Mouse (Mus musculus): ENCODE measurements around the gene Lcn12. TPM values are rescaled to one million over a fixed set of nuclear protein-coding genes. Genes with fewer than 3 reads are reported as not detected.

Lcn12 gene
- total and polyA plus RNA-seq, 2 experiments = 0.27 TPM; not detected in 1

DNA sequence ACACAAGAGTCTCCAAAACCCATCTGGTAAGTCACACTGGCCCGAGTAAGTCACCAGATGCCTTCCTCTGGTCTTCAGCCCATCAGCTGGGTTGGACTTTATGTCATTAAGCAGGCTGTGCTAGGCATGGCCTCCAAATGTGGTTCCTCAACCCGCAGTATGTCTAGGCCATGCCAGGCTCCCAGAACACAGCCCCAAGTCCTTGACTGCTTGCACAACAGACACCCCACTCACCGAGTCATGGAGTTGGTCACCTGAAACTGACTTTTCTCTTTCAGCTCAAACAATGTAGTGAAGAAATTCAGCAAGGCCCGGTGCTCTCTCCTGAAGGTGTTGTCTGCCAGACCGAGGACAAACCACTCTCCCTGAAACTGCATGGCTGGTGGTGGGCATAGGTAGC lies 723 bp downstream of the Lcn12 start:
- Histone ChIP-seq H3K36me3 (ENCODE audit: control insufficient read depth, insufficient read depth, low read length) (no peaks in the 10 kb centered on the region), H3K4me1 (ENCODE audit: control insufficient read depth, insufficient read depth, low read length) (no peaks in the 10 kb centered on the region), H3K79me2 (ENCODE audit: control insufficient read depth, insufficient read depth, low read length) (no peaks in the 10 kb centered on the region), H3K27ac (replicated peaks; ENCODE audit: insufficient read depth, low read depth, low read length) (no peak overlapping the region), H3K4me3 (ENCODE audit: insufficient read depth, low read depth, low read length) (no peak overlapping the region), H3K27me3 (ENCODE audit: control insufficient read depth, insufficient read depth, low read length) (no peaks in the 10 kb centered on the region), H3K9ac (ENCODE audit: low read depth, low read length) (no peak overlapping the region)
- no peak for TF ChIP-seq CTCF (IDR thresholded peaks at IDR 0.05; ENCODE audit: low read depth, low read length)
- no peak for TF ChIP-seq POLR2A (IDR thresholded peaks at IDR 0.05; ENCODE audit: extremely low read depth, insufficient read depth, low read length)
- DNase-seq (ENCODE audit: extremely low read depth, low read depth, low spot score) = no peak
- 76% methylated on average over 5 of the region's 5 CpGs for WGBS

DNA sequence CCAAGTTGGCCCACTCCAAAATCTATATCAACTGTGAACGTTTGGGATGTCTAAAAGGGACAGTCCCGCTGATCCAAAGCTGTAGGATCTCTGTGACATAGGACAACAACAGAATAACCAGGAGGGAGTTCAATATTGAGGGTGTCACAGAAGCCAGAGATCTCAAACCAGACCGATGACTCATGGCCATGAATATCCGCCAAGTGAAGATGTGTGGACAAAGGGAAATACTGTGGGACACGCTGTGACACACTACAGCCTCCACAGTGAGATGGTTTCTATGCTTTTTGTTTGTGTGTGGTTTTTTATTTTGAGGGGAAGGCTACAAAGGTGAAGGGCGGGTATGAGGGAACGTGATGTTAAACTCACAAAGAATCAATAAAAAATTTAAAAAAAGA lies 5.0 kb downstream of the Lcn12 start:
- H3K4me3 ChIP-seq (ENCODE audit: insufficient read depth, low read depth, low read length) = no peak overlapping the region
- H3K27ac ChIP-seq (replicated peaks; ENCODE audit: insufficient read depth, low read depth, low read length) = no peak overlapping the region
- H3K79me2 ChIP-seq (ENCODE audit: control insufficient read depth, insufficient read depth, low read length) = no peaks in the 10 kb centered on the region
- H3K27me3 ChIP-seq (ENCODE audit: control insufficient read depth, insufficient read depth, low read length) = no peaks in the 10 kb centered on the region
- WGBS = 65% methylated on average over 7 of the region's 7 CpGs
- TF ChIP-seq CTCF (IDR thresholded peaks at IDR 0.05; ENCODE audit: low read depth, low read length) (no peak), POLR2A (IDR thresholded peaks at IDR 0.05; ENCODE audit: extremely low read depth, insufficient read depth, low read length) (no peak)
- DNase-seq (ENCODE audit: extremely low read depth, low read depth, low spot score) = no peak
- peaks cover 6% of the 10 kb centered on the region for H3K4me1 ChIP-seq (ENCODE audit: control insufficient read depth, insufficient read depth, low read length)
- no peak overlapping the region for H3K9ac ChIP-seq (ENCODE audit: low read depth, low read length)
- no peaks in the 10 kb centered on the region for H3K36me3 ChIP-seq (ENCODE audit: control insufficient read depth, insufficient read depth, low read length)

DNA sequence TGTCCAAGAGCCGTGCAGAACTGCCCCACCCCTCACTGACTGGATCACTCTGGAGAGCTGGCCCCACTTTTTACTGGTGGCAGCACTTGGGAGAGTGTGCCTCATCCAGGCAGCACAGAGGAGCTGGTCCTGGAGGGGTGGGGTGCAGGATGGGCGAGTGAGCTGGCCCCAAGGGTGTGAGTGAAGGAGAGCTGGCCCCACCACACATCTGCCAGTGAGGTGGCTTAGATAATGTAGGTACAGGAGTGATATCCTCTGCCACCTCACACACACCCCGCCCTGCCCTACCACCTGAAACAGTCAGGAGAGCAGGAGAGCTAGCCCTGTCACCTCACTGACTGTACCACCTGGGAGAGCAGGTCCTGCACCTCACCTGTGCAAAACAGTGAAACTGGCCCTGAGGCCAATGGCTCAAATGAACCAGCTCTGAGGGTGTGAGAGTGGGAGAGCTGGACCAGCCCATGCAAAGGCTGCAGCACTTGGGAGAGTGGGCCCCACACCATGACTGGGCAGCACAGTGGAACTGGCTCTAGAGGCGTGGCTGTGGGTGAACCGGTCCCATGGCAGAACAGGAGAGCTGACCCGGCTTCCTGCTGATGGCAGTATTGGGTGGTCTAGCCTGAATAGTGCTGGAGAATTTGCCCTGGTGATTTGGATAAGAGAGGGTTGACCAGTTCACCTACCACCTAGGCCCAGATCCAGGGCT lies 5.6 kb downstream of the Lcn12 start:
- Histone ChIP-seq H3K79me2 (ENCODE audit: control insufficient read depth, insufficient read depth, low read length) (no peaks in the 10 kb centered on the region), H3K27me3 (ENCODE audit: control insufficient read depth, insufficient read depth, low read length) (no peaks in the 10 kb centered on the region), H3K4me1 (ENCODE audit: control insufficient read depth, insufficient read depth, low read length) (peaks cover 6% of the 10 kb centered on the region), H3K36me3 (ENCODE audit: control insufficient read depth, insufficient read depth, low read length) (no peaks in the 10 kb centered on the region), H3K4me3 (ENCODE audit: insufficient read depth, low read depth, low read length) (no peak overlapping the region), H3K9ac (ENCODE audit: low read depth, low read length) (no peak overlapping the region), H3K27ac (replicated peaks; ENCODE audit: insufficient read depth, low read depth, low read length) (no peak overlapping the region)
- TF ChIP-seq CTCF (IDR thresholded peaks at IDR 0.05; ENCODE audit: low read depth, low read length) (no peak), POLR2A (IDR thresholded peaks at IDR 0.05; ENCODE audit: extremely low read depth, insufficient read depth, low read length) (no peak)
- no peak for DNase-seq (ENCODE audit: extremely low read depth, low read depth, low spot score)
- WGBS = 86% methylated on average over 6 of the region's 6 CpGs

DNA sequence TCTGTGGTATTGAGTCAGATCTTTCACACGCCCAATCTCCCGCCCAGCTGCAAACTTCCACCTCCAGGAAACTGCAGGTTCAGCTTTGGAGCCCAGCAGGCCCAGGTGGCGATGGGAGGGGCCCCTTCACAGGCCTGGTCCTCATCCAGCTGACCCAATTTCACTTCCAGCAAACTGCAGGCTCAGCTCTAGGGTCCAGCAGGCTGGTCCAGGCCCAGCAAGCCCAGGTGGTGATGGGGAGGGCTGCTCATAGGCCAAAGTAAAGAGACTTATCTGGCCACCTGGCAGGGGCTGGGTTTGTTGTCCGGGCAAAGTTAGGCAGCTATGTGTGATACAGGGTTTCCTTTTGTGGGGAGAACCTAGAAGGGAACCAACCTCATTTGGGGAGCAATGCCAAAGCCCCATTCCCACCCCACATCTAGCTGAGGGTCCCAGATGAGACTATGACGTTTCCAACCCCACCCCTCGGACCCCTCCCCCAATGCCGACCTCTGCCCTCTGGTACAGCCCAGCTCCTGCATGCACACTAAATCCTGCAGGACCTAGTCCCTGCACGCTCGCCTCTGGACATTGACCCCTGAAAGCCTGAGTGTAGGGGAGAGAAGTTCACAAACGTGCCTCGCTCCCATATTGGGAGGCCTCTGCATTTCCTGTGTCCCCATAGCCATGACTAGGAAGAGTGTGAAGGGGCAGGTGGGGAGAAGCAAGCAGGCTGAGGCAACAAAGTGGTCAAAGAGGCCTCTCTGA lies 8.6 kb downstream of the Lcn12 start:
- H3K4me1 ChIP-seq (ENCODE audit: control insufficient read depth, insufficient read depth, low read length) = peaks cover 6% of the 10 kb centered on the region
- peak overlapping the region; percentile 41 for H3K27ac ChIP-seq (replicated peaks; ENCODE audit: insufficient read depth, low read depth, low read length)
- H3K36me3 ChIP-seq (ENCODE audit: control insufficient read depth, insufficient read depth, low read length) = no peaks in the 10 kb centered on the region
- peak; percentile 92 for DNase-seq (ENCODE audit: extremely low read depth, low read depth, low spot score)
- H3K27me3 ChIP-seq (ENCODE audit: control insufficient read depth, insufficient read depth, low read length) = no peaks in the 10 kb centered on the region
- no peak overlapping the region for H3K4me3 ChIP-seq (ENCODE audit: insufficient read depth, low read depth, low read length)
- no peaks in the 10 kb centered on the region for H3K79me2 ChIP-seq (ENCODE audit: control insufficient read depth, insufficient read depth, low read length)
- no peak for TF ChIP-seq POLR2A (IDR thresholded peaks at IDR 0.05; ENCODE audit: extremely low read depth, insufficient read depth, low read length)
- no peak for TF ChIP-seq CTCF (IDR thresholded peaks at IDR 0.05; ENCODE audit: low read depth, low read length)
- 20% methylated on average over 11 of the region's 11 CpGs for WGBS
- no peak overlapping the region for H3K9ac ChIP-seq (ENCODE audit: low read depth, low read length)

DNA sequence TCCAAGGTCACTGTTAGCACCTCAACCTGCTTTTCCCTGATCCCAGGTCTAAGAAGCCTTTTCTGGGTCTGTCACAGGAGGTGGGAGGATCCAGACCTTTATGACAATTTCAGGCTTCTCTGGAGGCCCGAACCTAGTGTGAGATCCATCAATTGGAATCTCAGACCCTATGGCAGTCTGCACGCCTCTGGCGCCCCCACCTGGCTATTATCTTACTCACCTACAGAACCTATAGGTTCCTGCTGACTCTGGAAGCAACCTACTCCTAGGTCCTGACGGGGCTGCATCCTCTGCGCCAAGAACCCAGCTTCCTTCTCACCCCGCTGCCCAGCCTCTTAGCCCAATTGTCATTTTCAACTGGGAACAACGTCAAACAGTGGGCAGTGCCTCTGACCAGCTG lies 10.7 kb downstream of the Lcn12 start:
- Histone ChIP-seq H3K79me2 (ENCODE audit: control insufficient read depth, insufficient read depth, low read length) (no peaks in the 10 kb centered on the region), H3K4me1 (ENCODE audit: control insufficient read depth, insufficient read depth, low read length) (peaks cover 21% of the 10 kb centered on the region), H3K36me3 (ENCODE audit: control insufficient read depth, insufficient read depth, low read length) (no peaks in the 10 kb centered on the region), H3K27me3 (ENCODE audit: control insufficient read depth, insufficient read depth, low read length) (no peaks in the 10 kb centered on the region), H3K27ac (replicated peaks; ENCODE audit: insufficient read depth, low read depth, low read length) (no peak overlapping the region), H3K9ac (ENCODE audit: low read depth, low read length) (no peak overlapping the region), H3K4me3 (ENCODE audit: insufficient read depth, low read depth, low read length) (no peak overlapping the region)
- peak; percentile 43 for DNase-seq (ENCODE audit: extremely low read depth, low read depth, low spot score)
- peak; percentile 81 for TF ChIP-seq CTCF (IDR thresholded peaks at IDR 0.05; ENCODE audit: low read depth, low read length)
- no peak for TF ChIP-seq POLR2A (IDR thresholded peaks at IDR 0.05; ENCODE audit: extremely low read depth, insufficient read depth, low read length)
- WGBS = 36% methylated on average over 7 of the region's 7 CpGs

DNA sequence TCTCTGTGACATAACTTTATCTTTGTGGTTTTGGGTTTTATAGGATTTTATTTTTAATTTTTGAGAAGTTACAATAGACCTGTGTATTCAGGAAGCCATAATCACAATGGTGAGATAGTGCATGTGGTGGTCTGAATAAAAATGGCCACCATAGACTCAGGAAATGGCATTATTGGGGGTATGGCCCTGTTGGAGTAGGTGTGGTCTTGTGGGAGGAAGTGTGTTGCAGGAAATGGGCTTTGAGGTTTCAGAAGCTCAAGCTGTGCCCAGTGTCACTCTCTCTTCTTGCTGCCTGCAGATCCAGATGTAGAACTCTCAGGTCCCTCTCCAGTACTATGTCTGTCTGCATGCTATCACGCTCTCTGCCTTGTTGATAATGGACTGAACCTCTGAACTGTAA lies 13.2 kb downstream of the Lcn12 start:
- Histone ChIP-seq H3K27me3 (ENCODE audit: control insufficient read depth, insufficient read depth, low read length) (no peaks in the 10 kb centered on the region), H3K4me3 (ENCODE audit: insufficient read depth, low read depth, low read length) (no peak overlapping the region), H3K36me3 (ENCODE audit: control insufficient read depth, insufficient read depth, low read length) (no peaks in the 10 kb centered on the region), H3K27ac (replicated peaks; ENCODE audit: insufficient read depth, low read depth, low read length) (no peak overlapping the region), H3K4me1 (ENCODE audit: control insufficient read depth, insufficient read depth, low read length) (peaks cover 22% of the 10 kb centered on the region), H3K79me2 (ENCODE audit: control insufficient read depth, insufficient read depth, low read length) (no peaks in the 10 kb centered on the region), H3K9ac (ENCODE audit: low read depth, low read length) (no peak overlapping the region)
- no peak for TF ChIP-seq POLR2A (IDR thresholded peaks at IDR 0.05; ENCODE audit: extremely low read depth, insufficient read depth, low read length)
- TF ChIP-seq CTCF (IDR thresholded peaks at IDR 0.05; ENCODE audit: low read depth, low read length) = no peak
- DNase-seq (ENCODE audit: extremely low read depth, low read depth, low spot score) = no peak
- 73% methylated on average over 1 of the region's 1 CpGs for WGBS

All from liver, adult 2 months (tissue).